Mouse (Mus musculus) kidney, adult 8-10 months (tissue): ENCODE measurements around the gene Rabep1.
A peak's percentile ranks its signal among the peaks of the same experiment; 100 is the strongest.

Experiments
- DNase-seq, 2 experiments: peaks; one replicate each; pipeline ENCODE4 v3.0.0; 2022

Gene Rabep1

DNA sequence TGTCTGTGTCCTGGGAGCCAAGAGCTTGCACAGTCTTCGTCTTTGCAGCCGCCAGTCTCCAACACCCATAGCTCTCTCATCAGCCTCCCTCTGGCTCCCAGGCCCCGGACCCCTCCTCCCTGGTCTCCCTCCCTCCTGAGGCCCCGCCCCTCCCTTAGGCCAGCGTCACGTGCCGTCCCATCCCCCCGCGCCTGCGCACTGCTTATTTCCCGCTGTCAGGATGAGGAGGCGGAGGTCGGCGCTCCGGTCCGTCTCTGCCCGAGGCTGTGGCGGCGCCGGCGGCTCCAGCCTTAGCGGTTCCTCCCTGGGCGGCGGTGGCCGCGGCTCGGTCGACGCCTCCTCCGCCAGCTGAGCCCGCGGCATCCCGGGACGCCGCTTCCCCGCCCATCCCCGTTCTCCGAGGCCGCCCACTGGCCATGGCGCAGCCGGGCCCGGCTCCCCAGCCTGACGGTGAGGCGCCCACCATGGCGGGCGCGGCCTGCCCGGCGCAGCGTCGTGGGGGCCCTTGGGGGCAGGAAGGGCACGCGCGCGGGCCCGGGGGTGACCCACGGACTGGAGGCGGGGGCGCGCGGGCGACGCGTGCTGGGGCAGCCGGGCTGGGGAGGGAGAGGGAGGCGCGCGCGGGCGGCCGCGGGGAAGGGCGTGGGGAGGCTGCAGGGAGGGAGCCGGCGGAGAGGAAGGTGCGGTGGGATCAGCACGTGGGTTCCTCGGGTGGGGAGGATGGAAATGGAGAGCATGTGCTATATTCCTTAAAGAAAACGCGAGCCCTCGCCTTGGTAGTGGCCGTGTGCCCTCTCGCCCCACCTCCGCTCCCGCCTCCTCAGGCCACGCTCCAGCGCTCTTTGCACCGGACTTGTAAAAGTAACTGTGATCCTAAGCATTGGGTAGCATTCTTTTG lies at the start of gene Rabep1:
Gene Rabep1 (plus strand): TSS at position 220 of the 898 bp plus-strand sequence.
- DNase-seq: peak; percentile 90 to 92

DNA sequence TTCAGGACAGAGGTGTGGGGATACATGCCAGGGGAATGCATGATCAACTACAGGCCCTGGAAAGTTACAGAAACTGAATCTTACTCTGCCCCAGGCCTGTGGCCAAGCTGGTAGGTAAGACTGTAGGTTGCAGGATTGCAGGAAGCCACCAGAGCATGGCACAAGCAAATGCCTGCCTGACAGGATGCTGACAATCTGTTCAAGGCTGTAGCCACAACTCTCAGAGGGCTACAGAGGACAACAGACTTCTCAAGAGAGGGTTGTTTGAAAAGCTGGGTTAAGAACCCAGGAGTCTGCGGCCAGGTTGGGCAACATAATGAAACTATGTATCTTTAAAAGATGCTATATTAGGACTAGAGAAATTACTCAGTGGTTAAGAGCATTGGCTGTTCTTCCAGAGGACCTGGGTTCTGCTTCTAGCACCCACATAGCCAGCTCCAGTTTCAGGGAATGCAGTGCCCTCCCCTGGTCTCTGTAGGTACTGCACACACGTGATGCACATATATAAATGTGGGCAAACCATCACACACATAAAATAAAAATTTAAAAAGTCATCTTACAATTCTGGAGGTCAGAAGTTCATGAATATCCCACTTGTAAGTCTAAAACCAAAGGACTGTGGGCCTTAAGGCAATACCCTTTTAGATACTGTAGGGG lies 42.2 kb upstream of the Rabep1 start:
- no peak for DNase-seq

DNA sequence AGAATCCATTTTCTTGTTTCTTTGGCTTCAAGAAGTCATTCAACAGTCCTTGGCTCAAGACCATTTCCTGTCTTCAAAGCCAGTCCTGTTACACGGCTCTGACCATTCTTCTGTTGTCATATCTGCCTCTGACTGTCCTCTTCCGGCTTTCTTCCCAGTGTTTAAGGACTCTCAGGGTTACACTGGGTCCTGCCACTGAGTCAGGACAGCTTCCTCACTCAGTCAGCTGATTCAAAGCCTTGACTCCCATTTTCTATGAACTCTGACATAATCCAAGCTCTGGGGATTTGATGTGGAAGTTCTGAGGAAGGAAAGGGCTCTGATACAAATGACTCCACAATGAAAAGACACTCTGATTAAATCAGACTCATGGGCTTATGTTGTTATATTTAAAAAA lies 41.7 kb upstream of the Rabep1 start:
- no peak for DNase-seq

DNA sequence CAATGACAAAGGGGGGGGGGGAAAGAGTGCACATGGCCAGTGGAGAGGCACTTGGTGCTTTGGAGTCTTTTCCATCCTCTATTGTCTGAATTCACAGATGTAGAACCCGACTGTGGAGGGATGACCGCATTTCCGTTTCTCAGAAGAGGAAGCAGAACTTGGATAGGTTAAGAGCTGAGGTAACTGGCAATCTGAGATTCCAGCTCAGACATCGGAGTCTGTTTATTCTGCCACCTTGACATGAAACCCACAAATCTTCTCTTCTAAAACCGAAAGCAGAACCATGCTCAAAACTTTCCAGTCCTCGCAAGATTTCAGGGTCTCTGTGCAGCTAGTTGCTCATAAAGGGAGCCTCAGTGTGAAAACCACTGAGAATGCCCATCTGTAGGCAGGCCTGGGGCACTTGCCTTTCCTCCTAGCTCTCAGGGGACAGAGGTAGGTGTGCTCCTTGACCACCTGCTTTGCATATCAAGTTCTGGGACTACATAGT lies 40.8 kb upstream of the Rabep1 start:
- no peak for DNase-seq

DNA sequence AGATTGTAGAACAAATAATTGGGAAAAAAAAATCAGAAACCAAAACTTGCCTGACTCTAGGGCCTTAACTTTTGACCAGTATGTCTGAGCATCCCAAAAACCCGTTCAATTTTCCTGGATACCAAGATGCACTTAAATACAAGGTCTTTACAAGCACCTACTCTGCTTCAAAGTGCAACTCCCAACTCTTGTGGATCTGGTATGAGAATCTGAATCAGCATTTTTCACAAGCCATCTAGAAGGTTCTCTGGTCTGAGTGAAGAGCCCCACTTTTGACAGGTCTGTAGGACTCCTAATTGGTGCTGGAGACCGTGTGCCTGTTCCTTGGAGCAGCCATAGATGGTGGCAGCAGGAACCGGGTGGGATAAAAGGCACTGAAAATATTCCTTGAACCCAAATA lies 40.2 kb upstream of the Rabep1 start:
- DNase-seq: no peak

DNA sequence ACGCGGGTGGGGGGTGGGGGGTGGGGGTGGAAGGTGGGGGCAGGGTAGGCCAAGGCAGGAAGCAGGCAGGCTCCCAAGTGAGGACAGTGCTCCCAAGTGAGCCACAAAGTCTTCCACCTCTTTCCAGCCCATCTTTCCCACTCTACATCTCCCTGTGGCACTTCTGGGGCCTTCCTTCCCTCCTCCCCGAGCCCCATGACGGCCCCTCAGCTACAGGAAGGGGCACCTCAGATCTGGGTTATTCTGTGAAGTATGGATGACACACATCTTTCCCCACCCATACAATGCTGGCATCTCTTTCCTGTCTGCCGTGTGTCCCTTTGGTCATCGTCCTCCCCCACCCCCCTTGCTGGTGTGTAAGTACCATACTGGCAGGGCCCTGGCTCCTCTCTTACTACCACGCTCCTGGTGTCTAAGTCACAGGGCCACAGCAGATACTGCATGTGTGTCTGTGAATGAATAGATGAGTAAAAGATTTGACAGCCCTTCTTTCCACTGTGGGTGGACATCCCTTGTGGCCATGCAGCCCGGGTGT lies 38.9 kb upstream of the Rabep1 start:
- no peak for DNase-seq

DNA sequence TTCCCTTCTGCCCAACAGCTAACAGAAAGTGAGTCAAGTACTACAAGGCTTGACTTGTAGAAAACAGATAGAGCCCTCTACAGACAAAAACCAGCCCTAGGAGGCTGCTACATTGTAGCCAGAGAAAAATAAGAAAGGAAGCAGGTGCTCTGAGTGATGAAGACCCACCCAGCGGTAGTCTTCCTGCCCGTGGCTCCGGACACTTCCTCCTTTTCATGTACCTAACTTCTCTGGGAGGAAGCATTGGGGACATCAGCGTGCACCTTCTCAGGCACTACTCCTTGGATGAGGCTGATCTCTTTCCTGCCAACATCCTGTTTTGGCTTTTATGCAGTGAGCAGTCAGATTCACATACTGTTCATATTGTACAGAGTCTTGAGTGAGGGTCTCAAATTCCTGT lies 37.9 kb upstream of the Rabep1 start:
- no peak for DNase-seq

DNA sequence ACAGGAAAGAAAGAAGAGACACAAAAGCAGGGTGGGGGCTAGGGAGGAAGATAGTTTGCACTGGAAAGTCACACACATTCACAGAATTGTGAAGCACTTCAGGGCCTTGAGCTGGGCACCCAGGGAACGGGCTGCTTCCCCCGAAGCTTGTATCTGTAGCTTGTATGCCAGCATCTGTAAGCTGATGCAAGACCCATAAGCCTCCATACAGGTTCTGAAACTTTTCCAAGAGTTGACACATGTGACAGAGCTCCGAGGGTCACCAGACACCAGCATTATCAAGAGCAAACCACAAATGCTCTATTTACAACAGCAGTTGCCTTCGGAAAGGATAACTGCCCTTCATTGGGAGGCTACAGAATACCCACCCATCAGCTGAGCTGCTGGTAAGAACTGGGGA lies 36.9 kb upstream of the Rabep1 start:
- no peak for DNase-seq

DNA sequence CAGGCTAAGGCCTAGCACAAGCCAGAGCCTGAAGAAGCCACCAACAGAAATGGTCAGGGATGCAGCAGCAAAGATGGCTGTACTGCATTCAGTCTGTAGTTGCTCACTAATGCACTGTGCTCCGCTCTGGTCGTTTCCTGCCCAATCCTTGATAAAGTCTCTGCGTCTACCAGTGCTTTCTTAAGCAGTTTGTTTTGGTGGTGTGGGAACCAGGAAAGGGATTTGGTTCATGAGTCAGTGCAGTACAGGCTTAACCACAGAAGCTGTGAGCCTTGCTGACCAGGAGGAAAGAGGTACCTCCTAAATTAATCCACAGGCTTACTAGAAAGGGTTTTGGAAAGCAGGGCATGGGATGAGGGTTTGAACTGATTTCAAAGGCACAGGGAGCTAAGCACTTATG lies 36.5 kb upstream of the Rabep1 start:
- DNase-seq: no peak

DNA sequence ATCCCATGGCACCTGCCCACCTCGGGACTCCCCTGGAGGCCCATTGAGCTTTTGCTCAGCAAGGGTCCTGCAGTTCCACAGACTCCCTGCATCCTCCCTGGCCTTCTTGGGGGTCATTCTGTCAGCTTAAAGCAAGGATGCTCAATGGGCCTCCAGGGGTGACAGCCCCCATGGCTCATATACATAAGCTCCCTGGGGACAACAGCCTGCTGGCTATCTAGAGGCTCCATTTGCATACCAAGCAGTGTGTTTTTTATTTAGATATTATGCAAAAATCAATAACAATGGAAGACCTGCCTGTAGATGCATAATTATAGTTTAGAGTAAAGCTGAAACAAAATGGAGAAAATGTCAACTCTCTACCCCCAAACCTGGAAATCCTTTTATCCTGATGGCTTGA lies 35.6 kb upstream of the Rabep1 start:
- no peak for DNase-seq

DNA sequence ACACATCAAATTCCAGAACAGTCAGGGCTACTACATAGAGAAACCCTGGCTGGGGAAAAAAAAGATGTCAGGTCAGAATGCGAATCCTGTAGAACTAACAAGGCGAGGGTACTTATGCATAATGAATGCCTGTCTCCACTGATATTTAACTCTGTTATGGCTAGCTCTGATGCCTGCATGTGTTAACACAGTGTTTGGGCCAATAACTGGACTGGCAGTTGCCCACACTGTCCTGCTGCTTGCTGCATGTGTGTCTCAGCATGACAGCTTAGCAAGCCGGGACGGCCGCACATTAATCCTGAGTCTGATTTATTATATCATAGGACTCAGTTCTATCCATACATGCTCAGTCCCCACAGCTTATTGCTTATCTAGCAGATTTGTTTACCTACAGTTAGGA lies 33.5 kb upstream of the Rabep1 start:
- no peak for DNase-seq

DNA sequence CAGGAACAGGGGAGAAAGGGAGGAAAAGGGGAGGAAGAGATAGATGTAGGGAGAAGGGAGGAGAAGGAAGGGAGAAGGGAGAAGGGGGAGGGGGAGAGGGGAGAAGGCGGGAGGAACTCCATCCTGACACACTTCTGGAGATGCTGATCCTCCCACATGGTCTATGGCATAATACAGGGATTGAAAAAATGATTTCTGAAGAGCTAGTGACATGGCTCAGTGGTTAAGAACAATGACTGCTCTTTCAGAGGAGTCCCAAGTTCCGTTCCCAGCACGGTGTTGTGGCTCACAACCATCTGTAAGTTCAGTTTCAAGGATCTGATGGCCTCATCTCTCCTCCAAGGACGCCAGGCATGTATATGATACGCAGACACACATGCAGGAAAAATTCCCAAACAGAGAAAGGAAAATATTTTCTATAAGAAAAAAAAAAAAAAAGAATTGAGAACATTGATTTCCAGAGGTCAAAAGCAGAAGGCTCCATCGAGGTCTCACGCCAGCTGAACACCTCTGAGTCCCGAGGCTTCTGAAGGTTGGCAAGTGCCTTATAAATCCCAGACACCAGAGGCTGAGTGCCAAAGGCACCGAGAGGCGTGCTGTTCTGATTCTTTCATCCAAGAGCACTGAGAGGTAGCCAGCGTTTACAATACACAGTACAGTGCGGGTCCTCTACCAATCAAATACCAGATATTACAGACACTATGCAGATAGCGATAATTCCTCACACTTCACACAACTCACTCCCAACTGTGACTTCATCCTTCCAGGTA lies 32.9 kb upstream of the Rabep1 start:
- DNase-seq: no peak

DNA sequence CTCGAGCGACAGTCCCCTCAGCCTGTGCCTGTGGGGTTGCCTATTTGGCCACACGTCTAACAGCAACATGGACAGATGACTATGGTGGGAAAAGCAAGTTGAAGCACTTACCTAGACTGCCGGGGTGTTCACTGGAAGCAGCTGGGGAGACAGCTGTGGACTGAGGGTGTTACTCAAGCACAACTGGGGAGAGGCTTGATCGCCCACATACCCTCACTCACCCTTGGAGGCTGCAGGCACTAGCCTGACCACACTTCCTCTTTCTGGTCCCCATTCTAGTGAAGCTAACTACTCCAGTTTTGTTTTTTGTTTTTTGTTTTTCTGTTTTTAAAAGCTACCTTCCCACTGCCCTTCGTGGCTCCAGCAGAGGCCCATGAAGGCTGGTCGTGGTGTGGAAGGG lies 32.2 kb upstream of the Rabep1 start, which contains the start of gene Scimp:
Gene Scimp (minus strand): TSS at position 222 of the 400 bp plus-strand sequence.
- no peak for DNase-seq

DNA sequence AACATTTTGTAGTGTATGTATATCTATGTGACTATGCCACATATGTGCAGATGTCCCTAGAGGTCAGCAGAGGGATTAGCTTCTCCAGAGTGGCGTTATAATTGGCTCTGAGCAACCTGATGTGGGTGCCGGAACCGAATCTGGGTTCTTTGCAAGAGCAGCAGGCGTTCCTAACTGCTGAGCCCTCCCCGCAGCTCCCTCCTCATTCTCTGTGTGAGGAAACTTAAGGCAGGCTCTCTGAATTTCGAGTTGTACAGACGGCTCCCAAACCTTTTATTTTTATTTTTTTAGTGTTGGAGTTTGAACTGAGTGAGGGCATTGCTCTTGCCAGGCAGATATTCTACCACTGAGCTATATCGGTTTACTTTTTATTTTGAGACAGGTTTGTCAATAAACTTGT lies 29.5 kb upstream of the Rabep1 start:
- DNase-seq: no peak

DNA sequence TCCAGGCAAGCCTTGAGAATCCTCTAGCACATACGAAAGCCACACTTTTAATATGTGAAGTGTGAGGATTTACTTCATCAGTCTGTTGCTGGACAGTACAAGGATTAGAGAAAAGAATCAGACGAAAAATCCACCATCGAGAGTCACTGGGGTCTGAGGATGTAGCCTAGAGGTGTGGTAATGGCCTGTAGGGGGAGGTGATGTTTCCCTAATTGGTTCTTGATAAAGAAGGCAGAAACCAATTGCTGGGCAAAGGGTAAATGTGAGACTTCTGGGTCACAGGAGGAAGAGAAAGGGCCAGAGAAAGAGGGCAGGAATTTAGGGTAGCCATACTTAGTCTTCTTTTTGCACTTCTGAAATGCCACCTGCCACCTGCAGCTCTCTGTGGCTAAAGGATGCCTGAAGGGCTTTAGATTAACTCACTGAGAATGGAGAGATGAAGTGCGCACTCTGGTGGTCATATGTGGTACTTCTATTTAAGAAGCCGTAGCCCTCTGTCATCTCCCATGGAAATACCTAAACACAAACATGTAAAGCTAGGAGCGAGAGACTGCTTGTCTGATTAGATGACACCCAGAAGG lies 29.0 kb upstream of the Rabep1 start:
- peak; percentile 40 to 60 for DNase-seq

DNA sequence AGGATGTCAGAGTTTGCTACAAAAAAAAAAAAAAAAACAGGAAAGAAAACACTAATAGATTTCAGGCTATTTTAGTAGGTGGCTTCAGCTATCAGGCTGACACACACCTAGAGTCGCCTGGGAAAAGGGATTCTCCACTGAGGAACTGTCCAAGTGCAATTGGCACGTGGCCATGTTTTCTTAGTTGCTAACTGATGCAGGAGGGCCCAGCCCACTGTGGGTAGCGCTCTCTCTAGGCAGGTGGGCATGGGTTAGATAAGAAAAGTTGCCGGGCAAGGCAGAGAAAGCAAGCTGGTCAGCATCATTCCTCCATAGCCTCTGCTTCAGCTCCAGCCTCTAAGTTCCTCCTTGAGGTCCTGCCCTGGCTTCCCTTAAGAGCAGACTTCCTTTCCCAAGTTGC lies 27.8 kb upstream of the Rabep1 start:
- no peak for DNase-seq

DNA sequence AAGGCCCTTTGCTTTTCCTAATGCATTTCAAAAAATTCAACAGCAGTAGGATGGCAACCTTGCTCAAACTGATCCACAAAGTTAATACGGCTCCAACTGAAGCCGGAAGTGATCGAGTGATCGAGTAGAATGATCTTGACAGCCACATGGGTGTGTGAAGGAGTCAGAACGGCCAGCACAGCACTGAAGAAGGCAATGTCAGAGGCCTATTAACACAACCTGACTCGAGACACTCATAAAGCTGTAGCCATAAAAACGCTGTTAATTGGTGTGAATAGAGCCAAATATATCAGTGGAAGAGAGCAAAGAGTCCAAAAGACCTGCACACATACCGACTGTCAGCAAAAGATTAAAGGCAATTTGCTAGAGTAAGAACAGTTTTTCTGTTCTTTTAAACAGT lies 24.5 kb upstream of the Rabep1 start:
- no peak for DNase-seq

DNA sequence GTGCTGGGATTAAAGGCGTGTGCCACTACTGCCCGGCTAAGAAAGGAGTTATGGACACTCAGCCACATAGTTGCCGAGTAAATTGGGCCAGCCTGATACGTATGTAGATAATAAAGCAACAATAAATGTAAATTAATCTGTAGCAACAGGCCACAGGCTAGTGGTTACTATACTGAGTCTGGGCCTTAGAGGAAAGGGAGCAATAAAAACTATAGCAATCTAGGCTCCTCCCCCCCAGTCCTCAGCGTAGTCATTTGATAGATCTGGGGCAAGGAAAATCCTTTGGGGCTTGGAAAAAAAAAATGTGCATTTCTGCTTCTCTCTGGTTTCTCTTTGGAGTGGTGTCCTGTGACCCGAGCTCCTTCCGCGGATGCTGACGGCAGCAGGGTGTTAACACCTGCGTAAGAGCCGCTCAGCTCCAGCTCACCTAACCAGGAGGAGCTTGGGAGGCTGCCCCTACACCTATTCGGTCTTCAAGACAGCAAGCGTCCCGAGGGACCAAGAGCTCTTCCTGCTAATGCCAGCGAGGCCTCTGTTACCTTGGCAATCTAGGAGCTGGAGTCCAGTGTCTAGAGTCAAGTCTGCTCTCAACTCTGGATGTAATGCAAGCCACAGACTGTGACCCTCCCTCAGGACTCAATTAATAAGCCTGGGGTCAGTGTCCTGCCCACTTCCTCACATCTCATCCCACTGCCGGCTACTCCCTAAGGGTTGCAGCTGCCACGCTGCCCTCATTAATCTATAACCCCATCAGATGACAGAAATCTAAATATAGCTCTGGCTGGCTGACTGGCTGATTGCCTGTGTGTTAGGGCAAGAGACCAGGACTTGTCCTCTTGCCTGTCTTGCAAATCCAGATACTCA lies 22.6 kb upstream of the Rabep1 start:
- DNase-seq: peak; percentile 80 to 82

DNA sequence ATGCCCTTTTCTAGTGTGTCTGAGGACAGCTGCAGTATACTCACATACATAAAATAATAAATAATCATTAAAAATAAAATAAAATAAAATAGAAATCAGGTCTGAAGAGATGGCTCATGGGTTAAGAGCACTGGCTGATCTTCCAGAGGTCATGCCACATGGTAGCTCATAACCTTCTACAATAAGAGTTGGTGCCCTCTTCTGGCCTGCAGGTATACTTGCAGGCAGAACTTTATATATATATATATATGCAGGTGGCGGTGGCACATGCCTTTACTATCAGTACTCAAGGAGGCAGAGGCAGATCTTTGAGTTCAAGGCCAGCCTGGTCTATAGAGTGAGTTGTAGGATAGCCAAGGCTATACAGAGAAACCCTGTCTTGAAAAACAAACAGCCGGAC lies 18.4 kb upstream of the Rabep1 start:
- no peak for DNase-seq

DNA sequence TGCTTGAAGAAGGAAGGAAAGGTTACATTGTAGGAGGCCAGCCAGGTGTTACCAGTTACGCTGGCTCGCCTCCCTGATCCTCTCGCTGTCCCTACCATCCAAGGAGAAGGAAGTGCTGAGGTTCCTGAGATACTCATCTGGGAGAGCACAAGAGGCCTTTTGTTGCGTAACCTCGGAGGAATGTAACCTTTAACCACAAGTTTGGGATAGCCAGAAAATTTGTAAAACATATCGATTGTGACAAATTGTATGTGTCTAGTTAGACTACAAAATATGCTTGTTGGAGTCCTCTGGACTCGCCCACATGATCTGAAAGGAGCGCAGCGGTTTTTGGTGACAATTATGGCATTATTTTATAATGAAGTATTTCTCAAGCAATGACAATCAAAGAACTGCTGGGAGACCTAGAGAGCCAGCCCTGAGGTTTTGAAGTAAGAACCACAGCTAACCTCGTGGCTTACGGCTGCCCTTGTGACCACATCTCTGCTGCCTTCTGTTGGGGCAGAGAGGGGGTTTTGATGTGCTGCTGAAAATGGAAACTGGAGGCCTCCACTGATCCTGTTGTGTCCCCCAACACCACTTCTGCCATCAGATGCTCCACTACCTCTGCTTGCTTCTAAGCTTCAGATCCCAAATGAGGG lies 15.5 kb upstream of the Rabep1 start:
- DNase-seq: peak in 1 of 2 experiments; percentile 21

DNA sequence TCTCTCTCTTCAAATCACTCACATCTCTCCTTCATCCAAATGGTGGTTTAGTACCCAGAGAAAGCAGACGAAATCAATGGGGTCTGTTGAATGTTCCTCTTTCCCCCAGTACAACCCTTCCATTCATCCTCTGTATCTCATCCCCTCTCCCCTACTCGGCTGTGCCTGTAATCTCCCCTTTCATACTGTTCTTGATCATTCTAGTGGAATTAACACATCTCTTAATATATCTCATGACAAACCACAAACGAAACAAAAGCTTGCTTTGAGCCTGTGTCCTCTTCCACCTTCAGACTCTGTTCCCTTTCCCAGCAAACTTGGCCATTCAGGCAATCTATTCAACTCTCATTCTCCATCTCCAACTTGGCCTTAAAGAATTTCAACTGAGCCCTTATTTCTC lies 13.4 kb upstream of the Rabep1 start:
- DNase-seq: no peak
